Mouse (Mus musculus): ENCODE results near the gene Bcar1.

The Bcar1 gene

DNA sequence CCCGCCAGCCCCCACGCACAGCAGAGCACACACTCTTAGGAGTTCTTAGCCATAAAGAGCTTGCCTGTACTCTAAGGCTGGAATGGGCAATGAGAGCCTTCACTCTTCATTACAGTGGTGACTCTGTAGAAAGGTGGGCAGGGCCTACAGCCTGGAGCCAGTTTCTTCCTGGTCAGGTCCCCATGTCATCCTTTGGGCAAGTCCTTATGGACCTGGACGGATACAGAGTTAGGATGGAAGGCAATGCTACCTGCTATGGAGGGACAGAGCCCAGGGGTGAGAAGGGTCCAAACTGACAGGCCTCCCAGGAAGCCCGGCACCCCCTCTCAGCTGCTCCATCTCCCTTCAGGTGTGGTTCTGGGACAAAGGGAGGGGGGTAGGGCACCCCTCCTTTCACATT lies 7.8 kb downstream of the Bcar1 start:
- DNase-seq: peak; percentile 49

DNA sequence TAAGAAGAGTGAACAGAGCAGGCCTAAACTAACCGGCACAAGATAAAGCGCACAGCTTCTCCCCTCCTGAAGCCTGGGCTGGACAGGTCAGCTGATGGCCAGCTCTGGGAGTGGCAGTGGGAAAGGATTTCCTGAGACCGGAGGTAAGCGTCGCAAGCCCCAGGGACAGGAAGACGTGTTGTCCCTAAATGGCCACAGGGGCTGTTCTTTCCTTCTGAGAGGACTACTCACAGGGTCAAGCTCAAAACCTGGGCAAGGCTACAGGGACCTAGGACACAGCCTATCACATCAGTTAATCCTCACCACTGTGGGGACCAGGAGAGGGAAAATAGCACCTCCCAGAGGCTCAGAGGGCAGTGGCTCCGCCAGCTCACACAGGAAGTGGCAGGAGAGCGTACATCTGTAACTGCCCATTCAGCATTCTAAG lies 8.3 kb downstream of the Bcar1 start:
- no peak for DNase-seq

DNA sequence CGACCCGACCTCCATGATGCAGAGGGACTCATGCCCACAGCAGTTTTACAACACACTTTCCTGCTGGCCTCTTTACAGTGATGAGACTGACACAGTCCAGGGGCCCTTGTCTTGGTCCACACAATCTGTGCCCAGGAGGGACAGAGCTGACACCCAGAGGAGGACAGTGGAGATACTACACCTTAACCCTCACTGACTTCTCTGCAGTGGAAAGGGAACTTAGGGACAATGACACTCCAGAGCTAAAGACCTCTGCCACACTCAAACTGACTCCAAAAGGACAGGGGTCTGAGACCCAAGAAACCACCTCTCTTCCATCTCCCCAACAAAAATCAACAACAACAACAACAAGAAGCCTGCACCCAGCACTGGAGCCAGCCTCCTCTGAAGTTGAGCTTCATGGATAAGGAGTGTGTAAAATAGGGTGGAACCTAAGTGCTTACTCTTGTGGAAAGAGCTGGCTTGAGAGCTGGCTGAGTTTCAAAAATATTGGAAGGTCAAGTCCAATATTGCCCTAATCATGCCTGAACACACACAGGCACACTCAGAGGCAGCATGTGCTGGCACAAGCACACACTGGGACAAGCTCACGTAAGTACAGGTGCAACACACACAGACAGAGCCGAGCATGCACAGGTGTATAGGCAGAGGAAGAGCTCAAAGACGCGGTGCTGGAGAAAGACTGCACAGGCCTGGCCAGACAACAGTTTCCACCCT lies 9.2 kb downstream of the Bcar1 start:
- DNase-seq: peak; percentile 51

DNA sequence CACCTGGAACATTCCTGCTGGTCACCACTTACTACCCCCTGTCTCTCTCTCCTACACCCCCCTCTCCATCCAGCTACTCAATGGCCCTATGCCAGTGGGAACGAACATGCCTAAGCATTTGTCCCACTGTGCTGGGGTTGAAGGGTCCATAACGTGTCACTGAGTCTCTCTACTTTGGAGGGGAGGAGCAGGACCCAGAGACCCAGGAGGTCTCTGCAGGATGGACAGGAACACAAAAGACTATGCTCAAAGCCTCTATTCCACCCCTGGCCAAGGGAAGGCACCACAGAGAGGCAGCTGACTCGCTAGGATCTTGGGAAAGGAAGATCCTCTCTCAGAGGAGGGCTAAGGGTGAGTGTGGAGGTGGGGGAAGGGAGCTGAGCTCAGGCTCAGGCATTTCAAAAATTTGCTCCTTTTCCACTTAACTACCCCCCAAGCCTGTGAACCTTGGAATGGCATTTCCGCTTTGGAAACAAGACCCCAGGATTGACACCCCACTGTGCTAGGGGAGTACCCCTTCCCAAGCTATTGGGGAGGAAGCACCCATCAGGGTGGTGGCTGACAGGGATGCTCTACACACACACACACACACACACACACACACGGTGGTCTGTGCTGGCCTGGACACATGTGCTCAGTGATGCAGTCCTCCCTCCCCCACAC lies 9.9 kb downstream of the Bcar1 start:
- peak; percentile 55 for DNase-seq

DNA sequence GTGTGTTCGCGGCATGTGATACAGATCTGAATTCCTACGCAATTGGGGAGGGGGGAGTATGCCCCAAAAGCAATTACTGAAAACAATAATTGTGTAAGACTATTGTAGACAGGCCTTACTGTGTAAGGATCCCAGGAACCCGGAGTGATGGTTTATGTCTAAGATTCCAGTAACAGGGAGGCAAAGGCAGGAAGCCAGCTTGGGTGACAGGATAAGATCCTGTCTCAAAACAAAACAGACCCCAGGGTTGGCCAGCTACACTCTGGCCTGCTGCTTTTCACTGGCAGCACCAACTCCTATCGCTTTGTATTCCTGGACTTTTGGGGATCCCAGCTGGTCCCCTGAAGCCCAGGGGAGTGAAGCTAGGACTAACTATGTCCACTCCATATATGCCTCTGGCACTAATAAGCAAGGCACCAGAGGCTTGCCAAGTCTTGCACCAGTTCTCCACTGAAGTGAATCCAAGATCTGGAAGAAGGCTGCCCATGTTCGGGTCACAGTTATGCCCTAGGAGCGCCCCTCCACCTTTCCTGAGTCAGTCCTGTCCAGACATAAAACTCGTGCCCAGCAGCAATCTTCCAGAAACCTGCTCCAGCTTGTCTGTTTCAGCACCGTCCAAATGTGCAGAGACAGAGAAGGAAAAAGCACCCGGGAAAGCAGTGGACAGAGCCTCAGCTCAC lies 11.1 kb downstream of the Bcar1 start:
- peak; percentile 54 for DNase-seq

DNA sequence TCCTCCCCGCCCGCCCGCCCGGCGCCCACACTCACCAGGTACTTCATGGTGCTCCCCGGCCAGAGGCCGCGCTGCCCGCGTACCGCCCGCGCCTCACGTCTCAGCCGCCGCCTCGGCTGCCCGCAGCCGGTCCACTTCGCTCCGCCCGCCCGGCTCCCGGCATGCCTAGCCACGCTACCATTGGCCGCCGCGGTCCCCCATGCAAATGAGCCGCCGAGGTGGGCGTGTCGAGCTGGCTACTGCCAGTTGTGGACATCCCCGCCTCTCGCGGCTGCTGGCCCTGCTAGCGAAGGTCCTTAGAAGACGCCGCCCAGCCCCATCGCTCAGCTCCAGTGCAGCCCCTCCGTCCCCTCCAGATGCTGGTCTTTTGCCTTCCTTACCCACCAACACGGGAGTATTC lies 11.6 kb downstream of the Bcar1 start:
- DNase-seq: peak; percentile 92

DNA sequence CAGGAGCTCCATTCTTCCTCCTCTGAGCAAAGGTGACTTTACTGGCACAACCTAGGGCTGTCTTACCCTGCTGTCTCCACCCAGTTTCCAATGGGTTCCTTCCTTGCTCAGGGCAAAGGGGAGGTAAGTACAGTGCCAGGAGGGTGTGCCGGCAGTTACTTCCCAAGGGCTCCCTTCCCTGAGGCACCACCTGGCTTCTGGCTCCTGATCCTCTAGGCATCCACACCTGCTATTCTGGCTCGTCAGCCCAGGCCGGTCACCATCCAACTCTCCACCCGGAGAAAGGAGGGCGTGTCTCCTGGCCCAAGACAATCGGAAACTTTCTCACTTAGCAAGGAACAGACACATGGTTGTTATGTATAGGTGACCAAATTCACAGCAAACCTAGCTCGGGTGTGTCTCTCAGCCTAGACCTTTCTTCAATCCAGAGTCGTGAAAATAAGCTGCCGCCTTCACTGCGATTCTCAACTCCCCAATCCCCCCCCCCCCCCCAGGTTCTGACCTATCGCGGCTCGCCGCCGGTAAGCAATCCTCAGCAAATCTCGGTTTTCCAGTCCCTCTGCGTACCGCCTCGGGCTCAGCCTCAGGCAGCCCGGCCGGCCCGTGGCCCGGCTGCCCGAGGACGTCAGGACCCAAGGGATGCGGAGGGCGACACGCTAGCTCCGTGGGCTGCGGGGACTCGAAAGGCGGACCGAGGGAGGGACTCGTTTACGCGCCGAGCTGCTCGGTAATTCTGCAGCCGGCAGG lies 12.2 kb downstream of the Bcar1 start:
- DNase-seq: peak; percentile 65

DNA sequence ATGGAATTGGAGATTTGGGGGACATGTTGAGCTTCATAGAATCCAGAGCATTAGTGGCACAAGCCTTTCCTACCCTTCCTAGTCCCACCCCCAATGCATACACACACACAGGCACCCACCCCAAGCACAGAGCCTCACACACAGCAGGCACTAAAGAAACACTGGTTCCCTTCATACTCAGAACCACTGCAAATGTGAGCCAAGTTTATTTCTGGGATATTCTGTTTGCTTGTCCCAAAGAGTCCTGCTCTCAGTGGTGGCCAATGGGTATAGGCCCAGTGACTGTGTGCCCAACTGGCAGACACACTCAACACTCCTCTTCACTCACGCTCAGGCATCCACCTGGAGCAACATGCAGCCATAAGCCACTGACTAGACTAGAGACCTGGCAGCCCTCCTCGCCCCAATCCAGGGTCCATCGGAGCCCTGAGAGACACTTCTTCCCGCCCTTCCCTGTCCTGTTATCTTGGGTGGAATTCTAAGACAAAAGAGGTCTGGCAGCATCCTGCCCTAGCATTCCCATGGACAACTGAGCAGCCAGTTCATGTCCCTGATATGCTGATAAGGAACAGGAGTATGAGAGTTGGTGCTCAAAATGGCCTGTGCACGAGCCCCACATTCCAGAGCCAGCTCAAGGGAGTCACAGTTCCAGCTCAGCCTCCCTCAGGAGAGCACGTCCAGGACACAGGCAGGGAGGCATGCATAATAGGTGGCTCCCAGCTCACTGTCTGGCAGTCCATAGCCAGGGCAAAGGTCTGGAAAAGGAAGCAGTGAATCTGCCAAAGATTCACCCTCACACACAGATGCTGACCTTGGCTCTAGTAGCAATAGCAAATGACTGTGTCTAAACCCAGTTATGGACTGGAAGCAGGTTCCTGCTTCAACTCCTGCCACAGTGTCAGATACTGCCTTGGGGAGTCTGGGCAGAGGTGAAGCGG lies 14.1 kb downstream of the Bcar1 start:
- DNase-seq: peak; percentile 30

DNA sequence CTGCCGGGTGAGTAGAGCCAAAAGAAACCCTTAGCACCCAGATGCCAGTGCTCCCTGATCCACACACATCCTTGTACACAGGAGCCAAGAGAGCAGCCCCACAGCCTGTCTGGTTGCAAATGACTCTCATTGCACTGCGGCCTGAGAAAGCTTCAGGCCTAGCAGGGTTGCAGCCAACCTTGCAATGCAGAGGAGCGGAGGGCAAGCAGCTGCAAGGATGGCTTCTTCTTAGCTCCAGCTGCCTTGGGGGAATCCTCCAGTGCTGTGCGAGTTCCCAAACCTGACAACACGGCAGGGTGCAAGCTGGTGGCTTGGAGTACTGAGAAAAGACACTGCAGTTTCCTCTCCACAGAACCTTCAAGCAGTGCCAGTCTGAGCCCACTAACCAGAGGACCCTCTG lies 15.1 kb downstream of the Bcar1 start:
- DNase-seq: no peak

DNA sequence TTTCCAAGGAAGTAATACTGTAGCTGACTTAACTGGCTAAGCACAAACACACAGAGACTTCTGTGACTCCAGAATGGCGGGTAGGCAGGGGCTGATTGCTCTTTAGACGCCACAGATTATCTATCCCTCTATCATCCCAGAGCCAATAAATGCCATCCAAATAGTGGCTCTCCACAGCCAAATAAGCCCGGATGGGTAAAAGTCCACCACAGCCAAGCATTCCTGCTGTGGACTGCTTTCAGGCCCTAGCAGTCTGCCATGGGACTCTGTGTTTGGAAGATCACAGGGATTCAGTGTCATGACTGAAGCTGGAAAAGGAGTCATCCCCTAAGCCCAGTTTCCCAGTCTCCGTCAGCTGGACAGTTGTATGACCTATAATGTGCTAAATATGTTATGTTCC lies 16.1 kb downstream of the Bcar1 start:
- no peak for DNase-seq

DNA sequence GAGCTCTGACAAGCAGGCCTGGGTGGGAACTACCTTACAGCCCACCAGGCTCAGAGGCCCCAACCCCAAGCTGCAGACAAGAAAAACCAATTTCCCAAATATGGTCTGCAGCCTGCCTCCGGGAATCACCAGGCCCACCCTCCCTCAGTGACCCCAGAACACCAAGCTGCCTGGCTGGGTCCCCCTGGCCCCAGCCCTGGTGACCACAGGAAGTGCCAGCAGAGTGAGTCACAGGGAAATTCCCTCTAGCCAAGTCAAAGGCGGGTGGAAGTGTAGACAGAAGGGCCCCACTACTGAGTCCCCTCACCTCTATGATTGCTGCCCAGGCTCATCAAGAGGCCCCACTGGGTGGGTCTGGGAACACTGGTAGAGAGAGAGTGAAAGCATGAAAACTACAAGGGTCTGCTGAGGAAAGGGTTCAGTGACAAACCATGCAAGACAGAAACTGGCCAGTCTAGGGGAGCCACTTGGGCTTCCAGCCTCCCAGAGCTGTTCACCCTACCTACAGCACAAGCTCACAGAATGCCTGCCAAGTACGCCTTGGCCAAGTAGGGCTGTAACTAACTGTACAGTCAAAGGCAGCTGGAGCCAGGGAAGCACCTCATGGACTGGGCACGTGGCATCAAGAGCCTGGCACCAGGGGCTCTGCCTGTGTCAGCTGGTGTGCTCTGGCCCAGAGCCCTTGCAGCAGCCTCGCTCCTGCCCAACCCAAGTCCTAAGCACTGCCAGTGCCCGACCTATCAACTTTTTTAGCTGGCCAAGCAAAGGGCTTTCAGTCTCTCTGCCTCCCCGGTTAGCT lies 17.3 kb downstream of the Bcar1 start:
- peak; percentile 80 for DNase-seq

DNA sequence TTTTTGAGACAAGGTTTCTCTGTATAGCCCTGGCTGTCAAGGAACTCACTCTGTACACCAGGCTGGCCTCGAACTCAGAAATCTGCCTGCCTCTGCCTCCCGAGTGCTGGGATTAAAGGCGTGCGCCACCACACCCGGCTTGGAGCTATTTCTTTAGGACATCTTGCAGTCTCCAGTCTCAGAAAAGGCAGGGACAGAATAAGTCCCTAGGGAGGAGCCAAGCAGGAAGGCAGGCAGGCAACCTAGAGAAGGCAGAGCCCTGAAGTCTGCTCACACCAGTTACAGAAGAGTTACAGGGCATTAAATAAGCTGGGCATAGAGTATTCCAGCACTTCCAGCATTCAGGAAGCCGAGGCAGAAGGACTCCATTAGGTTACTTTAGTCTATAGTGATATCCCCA lies 18.3 kb downstream of the Bcar1 start:
- DNase-seq: no peak

DNA sequence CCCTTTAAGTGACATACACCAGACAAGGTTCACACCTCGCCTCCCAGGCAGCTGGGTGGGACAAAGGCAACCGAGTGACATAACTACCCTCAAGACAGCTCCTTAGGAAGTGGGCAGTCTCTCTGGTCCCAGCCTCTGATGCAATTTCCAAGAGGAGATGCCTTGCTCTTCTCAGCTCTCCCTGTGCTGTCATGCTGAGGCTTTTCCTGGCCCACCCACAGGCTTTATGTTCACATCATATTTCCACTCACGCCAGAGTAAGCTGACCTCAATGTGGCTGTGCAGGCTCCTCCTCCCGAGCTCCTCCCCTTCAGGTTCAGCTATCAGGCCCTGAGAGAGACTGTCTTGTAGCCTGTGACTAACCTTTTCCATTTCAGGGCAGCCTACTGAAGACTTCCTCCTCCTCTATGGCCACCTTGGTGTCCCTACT lies 23.5 kb downstream of the Bcar1 start:
- DNase-seq: no peak

DNA sequence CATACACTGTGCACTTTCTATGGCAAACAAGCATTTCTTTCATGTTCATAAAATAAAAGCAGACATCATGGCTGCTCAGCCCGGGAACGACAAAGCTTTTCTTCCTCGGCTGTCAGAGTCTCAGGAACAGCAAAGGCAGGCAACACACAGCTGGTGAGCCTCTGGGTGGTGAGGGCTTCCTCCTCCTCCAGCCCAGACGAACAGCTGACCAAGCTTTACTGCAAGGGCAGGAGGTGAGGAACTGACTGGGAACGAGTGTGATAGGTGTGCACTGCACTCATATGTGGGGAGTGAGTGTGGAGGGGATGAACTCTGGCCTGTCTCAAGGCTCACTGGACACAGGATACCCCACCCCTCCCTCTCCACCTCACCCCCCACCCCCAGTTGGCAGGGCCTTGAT lies 24.7 kb downstream of the Bcar1 start:
- DNase-seq: peak; percentile 21

DNA sequence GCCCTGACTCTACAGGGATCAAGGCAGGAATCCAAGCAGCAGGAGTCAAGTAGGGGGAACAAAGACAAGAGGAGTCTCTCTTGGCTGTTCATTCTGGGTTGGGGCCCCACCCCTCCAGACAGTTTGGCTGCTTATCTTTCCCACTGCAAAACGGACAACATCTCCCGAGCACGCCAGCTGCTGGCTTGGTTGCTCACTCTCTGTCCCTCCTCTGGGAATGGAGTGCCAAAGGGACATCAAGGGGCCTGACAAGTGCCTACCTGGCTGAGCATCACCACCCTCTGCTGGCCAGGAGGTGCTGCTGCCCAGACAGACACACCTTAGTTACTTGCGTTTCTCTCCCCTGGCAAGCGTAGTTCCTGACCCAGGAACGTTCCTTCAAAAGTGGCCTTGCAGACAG lies 25.7 kb downstream of the Bcar1 start:
- peak; percentile 58 for DNase-seq

DNA sequence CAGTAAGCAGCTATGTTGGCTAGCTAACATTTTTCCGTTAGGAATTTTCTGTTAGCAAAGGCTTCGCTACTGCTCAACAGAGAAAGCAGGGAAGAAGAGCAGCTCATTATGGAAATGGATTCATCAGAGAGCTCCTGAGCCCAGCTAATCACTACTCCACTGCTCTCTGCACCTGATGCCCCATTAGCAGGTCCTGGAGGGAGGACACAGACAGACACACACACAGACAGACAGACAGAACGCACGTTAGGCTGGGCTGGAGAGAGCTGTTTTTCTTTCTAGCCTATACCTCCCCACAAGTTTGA lies 26.2 kb downstream of the Bcar1 start:
- no peak for DNase-seq

DNA sequence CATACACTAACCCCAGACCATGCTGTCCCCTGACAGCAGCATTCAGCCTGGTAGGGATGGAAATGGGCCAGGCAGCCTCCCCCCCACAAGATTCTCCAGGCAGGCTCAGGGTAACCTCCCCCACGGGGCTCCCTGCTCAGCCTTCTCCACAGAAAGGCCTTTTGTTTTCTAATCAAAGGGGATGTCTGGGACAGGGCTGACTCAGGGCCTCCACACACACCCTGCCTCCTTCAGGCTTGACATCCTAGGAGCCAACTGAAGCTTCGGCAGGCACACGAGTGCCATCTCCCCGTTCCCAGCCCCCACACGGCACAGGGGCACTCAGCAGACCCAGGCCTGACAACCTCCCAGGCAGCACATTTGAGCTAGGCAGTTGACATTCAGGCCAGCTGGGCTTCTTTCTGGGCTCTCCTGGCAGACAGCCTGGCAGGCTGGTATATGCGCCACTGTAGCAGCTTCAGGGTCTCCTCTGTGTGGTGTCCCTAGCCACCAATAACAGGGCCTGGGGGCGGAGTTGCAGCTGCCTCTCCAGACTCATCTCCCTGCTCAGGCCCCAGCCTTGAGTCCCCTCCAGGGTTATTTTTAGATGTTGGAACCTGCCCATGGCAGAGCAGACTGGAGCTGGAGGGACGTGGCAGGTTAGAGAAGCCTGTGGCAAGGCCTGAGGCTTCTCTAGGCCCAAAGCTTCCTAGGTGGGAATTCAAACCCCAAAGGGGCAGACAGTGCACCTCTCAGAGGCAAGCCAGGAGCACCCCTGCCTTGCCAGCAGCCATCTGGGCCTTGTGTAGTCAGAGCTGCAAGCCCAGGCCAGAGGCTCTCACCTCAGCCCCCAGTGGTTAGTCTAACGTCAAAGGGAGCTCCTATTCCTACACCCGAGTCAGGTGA lies 26.8 kb downstream of the Bcar1 start:
- peak; percentile 87 for DNase-seq

DNA sequence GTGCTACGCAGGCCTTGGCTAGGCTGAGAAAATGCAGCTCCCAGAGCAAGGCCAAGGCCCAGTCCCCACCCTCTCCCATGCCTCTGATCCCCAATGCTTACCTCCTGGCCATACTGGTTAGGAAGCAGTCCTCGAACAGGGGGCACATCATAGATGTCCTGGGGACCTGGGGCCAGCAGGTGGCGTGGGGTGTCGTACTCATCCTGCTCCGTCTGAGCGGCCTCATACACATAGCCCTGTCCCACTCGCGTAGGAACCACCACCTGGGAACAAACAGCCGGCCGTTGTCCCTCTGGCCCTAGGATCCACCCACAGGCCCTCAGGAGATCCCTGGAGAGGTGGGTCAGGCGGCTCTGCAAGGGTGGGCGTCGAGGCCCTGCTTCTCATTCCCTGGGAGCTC lies 28.1 kb downstream of the Bcar1 start:
- peak; percentile 30 for DNase-seq

DNA sequence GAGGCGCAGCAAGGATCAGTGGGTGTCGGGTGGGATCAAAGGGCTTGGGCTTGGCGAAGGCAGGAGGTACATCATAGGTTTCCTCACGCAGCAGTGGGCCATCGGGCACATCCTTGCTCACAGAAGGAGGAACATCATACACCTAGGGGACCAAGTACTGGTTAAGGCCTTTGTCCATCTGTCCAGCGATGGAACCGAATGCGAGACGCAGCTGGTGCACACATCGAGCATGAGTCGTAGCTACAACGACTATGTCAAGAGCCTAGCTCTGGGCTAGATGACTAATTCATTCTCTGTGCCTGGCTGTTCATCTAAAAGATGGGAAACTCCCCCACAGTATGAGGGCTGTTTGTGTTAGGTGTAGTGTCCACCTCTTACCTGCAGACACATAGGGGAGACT lies 29.3 kb downstream of the Bcar1 start:
- DNase-seq: no peak

DNA sequence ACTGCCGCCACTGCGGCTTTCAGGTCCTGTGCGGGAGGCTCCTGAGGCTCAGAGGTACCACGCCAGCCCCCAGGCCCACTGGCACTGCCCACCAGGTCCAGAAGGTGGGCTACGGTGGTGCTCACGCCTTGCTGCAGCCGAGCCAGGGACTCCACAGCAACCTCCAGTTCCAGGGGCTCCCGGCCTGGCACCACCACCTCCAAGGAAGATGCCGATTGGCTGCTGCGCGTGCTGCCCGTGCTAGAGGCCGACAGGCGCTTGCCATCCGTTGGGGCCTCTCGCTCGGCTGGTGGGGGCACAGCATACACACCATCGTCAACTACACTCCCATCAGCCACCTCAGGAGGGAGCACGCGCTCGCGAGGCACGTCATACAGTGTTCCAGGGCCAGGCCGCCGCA lies 29.8 kb downstream of the Bcar1 start:
- DNase-seq: peak; percentile 48

DNA sequence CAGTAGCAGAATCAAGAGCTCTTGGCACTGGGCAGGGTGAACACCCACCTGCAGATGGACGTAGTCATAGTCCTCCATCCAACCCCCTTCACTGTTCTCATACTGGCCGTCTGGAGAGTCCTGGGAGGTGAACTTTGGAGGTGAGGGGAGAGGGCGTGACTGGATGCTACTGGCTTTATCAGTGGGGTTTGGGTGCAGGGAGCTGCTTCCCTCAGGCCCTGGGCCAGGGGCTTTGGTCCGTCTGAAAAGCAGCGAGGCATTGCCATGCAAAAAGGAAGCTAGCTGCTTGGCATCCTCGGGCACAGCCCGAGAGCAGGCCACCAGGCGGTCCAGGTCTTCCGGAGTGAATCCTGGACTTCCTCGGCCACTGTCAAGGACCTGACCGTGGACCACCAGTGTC lies 30.3 kb downstream of the Bcar1 start:
- DNase-seq: no peak
